Mouse (Mus musculus) heart, embryonic 13.5 days (tissue): ENCODE data around the gene Rbp7. TPM values are rescaled to one million over a fixed set of nuclear protein-coding genes. Genes with fewer than 3 reads are reported as not detected.
A peak's percentile ranks its signal among the peaks of the same experiment; 100 is the strongest.
"Not testable (repeated sequence)": the region's sequence is repeated elsewhere in the genome, so short reads cannot be mapped to it uniquely, and the experiment has no call there.

Experiments
- ATAC-seq: fragments of 200-750 bp; cut with Nextera tagmentation; 2 replicates; pipeline ENCODE4 v1.8.0; 2017; ENCODE audit warnings: moderate TSS enrichment; ENCODE audit not compliant: insufficient number of reproducible peaks, low FRiP score, low TSS enrichment; ENCODE audit errors: extremely low read depth
- H3K27ac ChIP-seq: fragments of 300-500 bp; sonication (generic); replicated peaks from 2 replicates; pipeline ENCODE4 v1.5.1; 2015; ENCODE audit warnings: moderate library complexity, mild to moderate bottlenecking, inconsistent platforms
- H3K27me3 ChIP-seq: fragments of 300-500 bp; sonication (generic); replicated peaks from 2 replicates; pipeline ENCODE4 v1.6.1; 2015; ENCODE audit warnings: mild to moderate bottlenecking, inconsistent platforms
- H3K36me3 ChIP-seq: fragments of 300-500 bp; sonication (generic); 2 replicates; pipeline ENCODE4 v1.6.1; 2015; ENCODE audit warnings: mild to moderate bottlenecking, inconsistent platforms
- H3K4me1 ChIP-seq: fragments of 300-500 bp; sonication (generic); 2 replicates; pipeline ENCODE4 v1.6.1; 2015; ENCODE audit warnings: inconsistent platforms
- H3K4me2 ChIP-seq: fragments of 300-500 bp; sonication (generic); 2 replicates; pipeline ENCODE4 v1.6.1; 2015; ENCODE audit warnings: inconsistent platforms, mild to moderate bottlenecking, moderate library complexity
- H3K4me3 ChIP-seq: fragments of 300-500 bp; sonication (generic); 2 replicates; pipeline ENCODE4 v1.5.1; 2015; ENCODE audit warnings: moderate library complexity, mild to moderate bottlenecking, inconsistent platforms
- H3K9ac ChIP-seq: fragments of 300-500 bp; sonication (generic); 2 replicates; pipeline ENCODE4 v1.6.1; 2015; ENCODE audit warnings: inconsistent platforms, mild to moderate bottlenecking, moderate library complexity
- H3K9me3 ChIP-seq: fragments of 300-500 bp; sonication (generic); 2 replicates; pipeline ENCODE4 v1.6.1; 2016; ENCODE audit warnings: inconsistent platforms
- WGBS: fragments of 180-500 bp; shearing (Covaris S2); methylation state at CpG from one replicate; pipeline ENCODE4 v1.1.7; 2015; ENCODE audit warnings: mixed read lengths; 5-methylcytosine and 5-hydroxymethylcytosine counted together
- polyA plus RNA-seq: library from polyadenylated mRNA; unstranded; fragments of >200 nt; fragmentation: Nextera tagmentation; extraction: Ambion mirVana; gene quantifications from 2 replicates; pipeline ENCODE4 v1.2.1, GENCODE M21; 2015

The Rbp7 gene
- polyA plus RNA-seq, 1 experiment from 2014 or later = 3.9 TPM

DNA sequence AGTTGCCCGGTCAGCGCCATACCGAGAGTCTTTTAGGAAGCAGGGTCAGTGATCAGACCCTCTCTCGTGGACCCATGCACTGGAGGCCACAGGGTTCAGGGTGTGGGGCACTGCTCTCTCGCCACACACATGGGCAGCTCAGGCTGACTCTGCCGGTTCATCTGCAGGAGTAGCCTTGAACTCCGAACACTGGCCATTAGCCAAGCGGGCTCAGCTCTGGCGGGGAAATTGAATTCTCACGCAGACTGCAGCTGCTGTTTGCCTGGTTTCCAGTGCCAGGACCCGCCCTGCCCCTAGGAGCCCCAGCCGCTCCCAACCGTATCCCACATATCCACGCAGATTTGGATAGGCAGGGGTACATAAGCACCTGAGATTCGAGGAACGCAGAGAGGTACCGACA, 515 bp downstream of the Rbp7 start:
- Histone ChIP-seq H3K36me3 (no peaks in the 10 kb centered on the region), H3K27me3 (no peaks in the 10 kb centered on the region), H3K9ac (no peak overlapping the region), H3K27ac (no peak overlapping the region), H3K4me3 (no peak overlapping the region), H3K4me2 (no peak overlapping the region), H3K9me3 (no peaks in the 10 kb centered on the region), H3K4me1 (no peaks in the 10 kb centered on the region; the same call in 1 of the 2 replicates)
- WGBS = 70% methylated on average over 17 of the region's 17 CpGs
- ATAC-seq = no peak

DNA sequence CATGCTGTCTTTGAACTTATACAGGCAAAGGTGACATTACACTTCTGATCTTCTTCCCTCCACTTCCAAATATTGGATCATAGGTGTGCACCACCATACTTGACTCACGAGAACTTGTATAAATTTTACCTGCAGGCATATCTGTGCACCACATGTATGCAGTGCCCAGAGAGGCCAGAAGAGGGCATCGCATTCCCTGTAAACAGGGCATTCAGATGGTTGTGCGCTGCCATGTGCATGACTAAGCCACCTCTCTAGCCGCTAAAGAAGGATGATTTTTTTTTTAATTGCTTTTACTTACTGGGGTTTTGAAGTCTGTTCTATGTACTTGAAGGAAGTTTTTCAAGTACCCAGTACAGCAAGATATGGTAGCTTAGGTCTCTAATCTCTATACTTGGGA, 1.1 kb downstream of the Rbp7 start:
- Histone ChIP-seq H3K4me3 (no peak overlapping the region), H3K9ac (no peak overlapping the region), H3K9me3 (no peaks in the 10 kb centered on the region), H3K27ac (no peak overlapping the region), H3K27me3 (no peaks in the 10 kb centered on the region), H3K36me3 (no peaks in the 10 kb centered on the region), H3K4me2 (no peak overlapping the region), H3K4me1 (no peaks in the 10 kb centered on the region; the same call in 1 of the 2 replicates)
- ATAC-seq = no peak
- 77% methylated on average over 4 of the region's 4 CpGs for WGBS

GRCm38 (mm10) chr4:149450636-149451035, 4.1 kb downstream of the Rbp7 start:
- H3K9me3 ChIP-seq = no peaks in the 10 kb centered on the region
- ATAC-seq = no peak
- no peaks in the 10 kb centered on the region for H3K36me3 ChIP-seq
- peaks cover 8% of the 10 kb centered on the region for H3K4me1 ChIP-seq
- H3K27ac ChIP-seq = no peak overlapping the region
- H3K9ac ChIP-seq = no peak overlapping the region
- no peak overlapping the region for H3K4me3 ChIP-seq
- no peak overlapping the region for H3K4me2 ChIP-seq
- no peaks in the 10 kb centered on the region for H3K27me3 ChIP-seq
- 71% methylated on average over 3 of the region's 3 CpGs for WGBS

- Histone ChIP-seq H3K4me2 (peak overlapping the region; percentile 67), H3K27me3 (no peaks in the 10 kb centered on the region), H3K9me3 (no peaks in the 10 kb centered on the region), H3K9ac (peak overlapping the region; percentile 77), H3K36me3 (no peaks in the 10 kb centered on the region), H3K27ac (peak overlapping the region; percentile 89), H3K4me3 (peak overlapping the region; percentile 42), H3K4me1 (peaks cover 25% of the 10 kb centered on the region)
- no peak for ATAC-seq
- WGBS = 45% methylated on average over 1 of the region's 1 CpGs
Observed at GRCm38 (mm10) chr4:149446309-149446708, 8.5 kb downstream of the Rbp7 start.

- Histone ChIP-seq H3K27ac (peak overlapping the region; percentile 89), H3K9ac (peak overlapping the region; percentile 77), H3K4me2 (peak overlapping the region; percentile 67), H3K4me3 (peak overlapping the region; percentile 42), H3K36me3 (no peaks in the 10 kb centered on the region), H3K27me3 (no peaks in the 10 kb centered on the region), H3K9me3 (no peaks in the 10 kb centered on the region), H3K4me1 (peaks cover 25% of the 10 kb centered on the region)
- 1% methylated on average over 11 of the region's 11 CpGs for WGBS
- ATAC-seq = peak; percentile 29; the same call in 1 of the 2 replicates
Observed at GRCm38 (mm10) chr4:149445868-149446267, 8.9 kb downstream of the Rbp7 start.

DNA sequence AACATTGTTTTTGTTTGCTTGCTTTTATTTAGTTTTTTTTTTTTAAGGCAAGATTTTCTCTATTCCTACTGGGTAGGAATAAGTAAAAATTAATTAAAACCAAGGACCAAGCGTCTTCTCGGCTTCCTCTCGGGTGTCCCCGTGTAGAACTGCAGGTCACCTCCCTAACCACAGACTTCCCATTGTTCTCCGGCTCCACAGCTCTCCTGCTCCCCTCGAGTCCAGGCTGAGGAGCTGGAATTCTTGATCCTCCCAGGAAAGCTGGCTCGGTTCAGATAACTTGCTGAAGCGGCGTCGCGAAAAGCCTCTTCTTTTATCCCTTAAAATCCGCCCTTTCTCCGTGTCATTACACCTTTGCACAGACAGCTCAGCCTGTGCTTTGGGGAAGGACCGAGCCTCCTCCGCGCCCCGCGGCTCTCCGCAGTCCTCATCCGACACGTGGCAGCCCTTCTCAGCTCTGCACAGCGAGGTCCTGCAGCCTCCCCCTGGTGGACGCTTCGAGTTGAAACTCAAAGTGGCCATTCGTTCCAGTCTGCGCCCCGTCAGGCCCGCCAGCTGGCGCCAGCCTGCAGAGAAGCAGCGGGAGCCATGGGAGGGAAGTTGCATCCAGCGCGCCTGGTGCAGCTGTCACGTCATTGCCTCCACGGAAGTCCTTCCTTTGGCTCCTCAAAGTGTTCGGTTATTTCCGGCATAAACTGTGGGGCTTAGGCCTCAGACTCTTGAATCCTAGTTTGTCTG, 9.6 kb downstream of the Rbp7 start:
- Histone ChIP-seq H3K9ac (peak overlapping the region; percentile 77), H3K4me1 (peaks cover 25% of the 10 kb centered on the region), H3K36me3 (no peaks in the 10 kb centered on the region), H3K4me2 (peak overlapping the region; percentile 67), H3K4me3 (peak overlapping the region; percentile 42), H3K9me3 (no peaks in the 10 kb centered on the region), H3K27ac (peak overlapping the region; percentile 89), H3K27me3 (no peaks in the 10 kb centered on the region)
- WGBS = under 1% methylated on average over 36 of the region's 36 CpGs
- peak; percentile 83 for ATAC-seq

DNA sequence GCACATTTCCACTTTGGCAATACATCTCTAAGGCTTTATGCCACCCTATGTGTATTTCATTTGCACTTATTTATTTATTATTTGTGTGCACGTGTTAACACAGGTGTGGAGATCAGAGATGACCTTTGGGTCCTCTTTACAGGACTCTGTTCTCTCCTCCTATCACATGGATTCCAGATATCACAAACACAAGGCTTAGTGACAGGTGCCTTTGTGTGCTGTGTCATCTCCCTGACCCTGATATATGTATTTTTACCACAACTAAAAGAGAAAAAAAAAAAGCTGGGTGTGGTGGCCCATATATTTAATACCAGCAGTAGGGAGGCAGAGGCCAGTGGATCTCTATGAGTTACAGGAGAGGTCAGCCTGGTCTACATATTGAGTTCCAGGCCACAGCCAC, 10.3 kb downstream of the Rbp7 start:
- Histone ChIP-seq H3K27me3 (no peaks in the 10 kb centered on the region), H3K9ac (peak overlapping the region; percentile 77), H3K4me1 (peaks cover 25% of the 10 kb centered on the region), H3K9me3 (no peaks in the 10 kb centered on the region), H3K4me3 (no peak overlapping the region), H3K4me2 (peak overlapping the region; percentile 67), H3K27ac (peak overlapping the region; percentile 89), H3K36me3 (no peaks in the 10 kb centered on the region)
- no peak for ATAC-seq
- 47% methylated on average over 1 of the region's 1 CpGs for WGBS

GRCm38 (mm10) chr4:149442436-149442835, 12.3 kb downstream of the Rbp7 start:
- Histone ChIP-seq H3K4me2 (no peak overlapping the region), H3K4me3 (no peak overlapping the region), H3K27ac (peak overlapping the region; percentile 57), H3K27me3 (no peaks in the 10 kb centered on the region), H3K4me1 (peaks cover 25% of the 10 kb centered on the region), H3K36me3 (no peaks in the 10 kb centered on the region), H3K9me3 (no peaks in the 10 kb centered on the region), H3K9ac (0 out of 2 replicates have a peak overlapping the region, but pooled peaks have one; percentile 7)
- ATAC-seq = no peak
- WGBS = 28% methylated on average over 3 of the region's 3 CpGs

- ATAC-seq = no peak
- Histone ChIP-seq H3K4me3 (no peak overlapping the region), H3K4me2 (no peak overlapping the region), H3K27me3 (no peaks in the 10 kb centered on the region), H3K9ac (no peak overlapping the region), H3K36me3 (no peaks in the 10 kb centered on the region), H3K27ac (no peak overlapping the region), H3K9me3 (no peaks in the 10 kb centered on the region), H3K4me1 (peaks cover 16% of the 10 kb centered on the region)
- 70% methylated on average over 8 of the region's 8 CpGs for WGBS
Observed at GRCm38 (mm10) chr4:149440576-149440975, 14.2 kb downstream of the Rbp7 start.

- not testable (repeated sequence) for ATAC-seq, H3K27me3 ChIP-seq, H3K4me3 ChIP-seq, H3K27ac ChIP-seq, H3K36me3 ChIP-seq, H3K4me1 ChIP-seq, H3K9me3 ChIP-seq, H3K4me2 ChIP-seq, H3K9ac ChIP-seq
- 73% methylated on average over 1 of the region's 1 CpGs for WGBS
Observed at GRCm38 (mm10) chr4:149431887-149432286, 22.9 kb downstream of the Rbp7 start.

GRCm38 (mm10) chr4:149429592-149429991, 25.2 kb downstream of the Rbp7 start:
- H3K4me2 ChIP-seq = no peak overlapping the region
- no peak overlapping the region for H3K27ac ChIP-seq
- no peaks in the 10 kb centered on the region for H3K27me3 ChIP-seq
- 75% methylated on average over 5 of the region's 5 CpGs for WGBS
- no peak overlapping the region for H3K4me3 ChIP-seq
- no peak overlapping the region for H3K9ac ChIP-seq
- no peaks in the 10 kb centered on the region for H3K9me3 ChIP-seq
- no peak for ATAC-seq
- H3K36me3 ChIP-seq = no peaks in the 10 kb centered on the region
- peaks cover 7% of the 10 kb centered on the region; the same call in 1 of the 2 replicates for H3K4me1 ChIP-seq
